Mouse (Mus musculus) E14TG2a.4 (cell line): ENCODE measurements around the gene Dolpp1.

Experiments used
- CTCF ChIP-seq: conservative IDR thresholded peaks from 2 replicates; pipeline ENCODE4 v1.5.1; 2014; ENCODE audit warnings: low read length
- POU5F1 ChIP-seq: IDR thresholded peaks from 2 replicates; pipeline ENCODE4 v1.6.1; 2014; ENCODE audit warnings: low read length, borderline replicate concordance

DNA sequence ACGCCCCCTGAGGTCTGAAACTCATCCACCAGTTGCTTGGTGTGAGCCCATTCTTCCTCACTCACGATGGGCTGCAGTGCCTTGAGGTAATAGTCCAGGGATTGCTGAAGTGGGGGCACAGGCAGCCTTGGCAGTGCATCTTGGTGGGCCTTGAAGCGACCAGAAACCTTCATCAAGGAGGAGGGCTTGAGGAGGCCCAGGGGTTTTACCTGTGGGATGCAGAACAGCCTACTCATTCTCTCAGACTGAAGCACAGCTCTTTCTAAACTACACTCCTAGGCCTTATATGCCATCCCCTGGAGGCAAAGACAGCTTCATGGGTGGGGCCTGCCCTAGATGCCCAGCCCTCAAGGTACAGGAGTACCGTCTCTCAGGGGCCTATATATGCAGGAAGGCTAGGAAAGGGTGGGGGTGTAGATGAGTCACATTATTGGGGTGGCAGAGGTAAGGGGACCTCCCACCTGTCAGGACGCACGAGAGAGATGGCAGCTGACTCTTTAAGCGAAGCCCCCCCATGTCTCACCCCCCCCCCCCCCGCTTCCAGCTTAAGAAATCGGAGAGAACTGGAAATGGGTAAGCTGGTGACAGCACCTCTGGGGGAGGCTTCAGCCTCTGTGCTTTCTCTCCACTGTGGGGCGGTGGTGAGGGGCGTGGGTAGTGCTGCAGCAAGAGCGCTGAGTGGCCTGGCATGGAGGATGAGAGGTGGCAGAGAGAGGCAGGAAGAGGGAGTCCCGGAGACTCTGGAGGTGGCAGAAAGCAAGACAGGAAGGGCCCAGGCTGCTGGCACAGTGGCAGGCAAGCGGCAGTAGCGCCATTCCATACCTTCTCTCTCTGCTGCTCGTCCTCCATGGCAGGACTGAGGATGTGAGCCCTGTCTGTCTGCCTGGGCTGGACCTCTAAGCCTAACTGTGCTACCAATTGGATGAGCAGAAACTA, 21.3 kb downstream of the Dolpp1 start:
- no peak for TF ChIP-seq CTCF
- TF ChIP-seq POU5F1: no peak
